Comparison of ENCODE assay signal across 12 mouse cellular contexts in genomic region chr11:75403301-75404052, GRCm38 (mm10). TPM values are rescaled to one million over a fixed set of nuclear protein-coding genes. Genes with fewer than 3 reads are reported as not detected.
DNase-seq lines count a peak whose midpoint lies in the region; ATAC-seq and TF ChIP-seq lines count a peak whose summit lies in the region.
"Had no signal": no experiment of that assay in that cellular context is flagged by ENCODE, and none has a peak within 500 bp of the region (broad histone marks: within the 10 kb centered on the region; RNA-seq: fewer than 3 reads in every experiment).

No protein-coding gene starts in this region.

- no peak overlapping the region for H3K27ac ChIP-seq in kidney, embryonic 16.5 days (ENCODE audit: low read length)
- peak overlapping the region; percentile 28; the same call in 1 of the 2 replicates for H3K27ac ChIP-seq in heart, embryonic 12.5 days (ENCODE audit: poor library complexity, severe bottlenecking)
- no peak overlapping the region for H3K27ac ChIP-seq in hindbrain, embryonic 11.5 days (ENCODE audit: low read depth, low read length)
- H3K27ac ChIP-seq: embryonic facial prominence, embryonic 13.5 days; hindbrain, embryonic 13.5 days; midbrain, embryonic 12.5 days had no signal

- H3K36me3 ChIP-seq in kidney, embryonic 16.5 days (ENCODE audit: insufficient read depth, low read length), result no peaks in the 10 kb centered on the region
- H3K36me3 ChIP-seq in heart, embryonic 12.5 days, result peaks cover 26% of the 10 kb centered on the region
- no peaks in the 10 kb centered on the region for H3K36me3 ChIP-seq in hindbrain, embryonic 11.5 days (ENCODE audit: control insufficient read depth, insufficient read depth, low read length)
- H3K36me3 ChIP-seq: midbrain, embryonic 12.5 days had no signal

- POLR2A ChIA-PET in Patski (lab: Charles Lee), result interaction anchor here (1.3 to 4.1 kb wide), 5 partner anchors 13 to 61 kb away, joined by 3 to 25 read pairs (median 4); partner anchors contain the start of genes Tlcd2 and Wdr81

- H3K4me3 ChIP-seq in kidney, embryonic 16.5 days (ENCODE audit: low read length), result no peak overlapping the region
- H3K4me3 ChIP-seq in heart, embryonic 12.5 days, result no peak overlapping the region
- H3K4me3 ChIP-seq in hindbrain, embryonic 11.5 days (ENCODE audit: low read depth, low read length), result no peak overlapping the region
- H3K4me3 ChIP-seq: embryonic facial prominence, embryonic 13.5 days; hindbrain, embryonic 13.5 days; midbrain, embryonic 12.5 days had no signal

- CTCF ChIA-PET in Patski (lab: Charles Lee), result interaction anchor here (0.9 to 4.3 kb wide), 12 partner anchors 8 to 168 kb away, joined by 3 to 42 read pairs (median 5); partner anchors contain the start of genes Rilp, Scarf1, Serpinf2 and Tlcd2

- 77% methylated on average over 6 of the region's 6 CpGs for WGBS in kidney, embryonic 16.5 days
- 58% methylated on average over 6 of the region's 6 CpGs for WGBS in heart, embryonic 12.5 days
- WGBS in hindbrain, embryonic 11.5 days, result 76% methylated on average over 6 of the region's 6 CpGs

- peak; percentile 8 for DNase-seq in kidney, adult 18-20 months
- peak; percentile 71 for DNase-seq in Patski (ENCODE audit: low read depth, low spot score)
- DNase-seq in lung, postnatal 14 days, result peak; percentile 53
- no peak for DNase-seq in hindbrain, embryonic 11.5 days (ENCODE audit: low spot score)
- DNase-seq in spleen, postnatal 4 days (ENCODE audit: low spot score in 2 of 2), result no peak
- DNase-seq in MN1 (ENCODE audit: low spot score), result no peak

- no peak overlapping the region for H3K9ac ChIP-seq in kidney, embryonic 16.5 days (replicated peaks; ENCODE audit: low read length)
- H3K9ac ChIP-seq in heart, embryonic 12.5 days, result 0 out of 2 replicates have a peak overlapping the region, but pooled peaks have one; percentile 15
- no peak overlapping the region for H3K9ac ChIP-seq in hindbrain, embryonic 11.5 days (ENCODE audit: low read depth, low read length)
- H3K9ac ChIP-seq: embryonic facial prominence, embryonic 13.5 days; hindbrain, embryonic 13.5 days; midbrain, embryonic 12.5 days had no signal

- TF ChIP-seq CTCF in Patski (IDR thresholded peaks at IDR 0.05), result no peak

- no peaks in the 10 kb centered on the region for H3K4me1 ChIP-seq in kidney, embryonic 16.5 days (ENCODE audit: insufficient read depth, low read length)
- peaks cover 18% of the 10 kb centered on the region for H3K4me1 ChIP-seq in heart, embryonic 12.5 days (replicated peaks)
- no peaks in the 10 kb centered on the region for H3K4me1 ChIP-seq in hindbrain, embryonic 11.5 days (replicated peaks; ENCODE audit: control insufficient read depth, insufficient read depth, low read length)
- H3K4me1 ChIP-seq: embryonic facial prominence, embryonic 13.5 days; midbrain, embryonic 12.5 days had no signal

- no peak overlapping the region for H3K4me2 ChIP-seq in kidney, embryonic 16.5 days (replicated peaks; ENCODE audit: low read depth, low read length)
- no peak overlapping the region for H3K4me2 ChIP-seq in heart, embryonic 12.5 days
- no peak overlapping the region for H3K4me2 ChIP-seq in hindbrain, embryonic 11.5 days (replicated peaks; ENCODE audit: low read depth, low read length)
- H3K4me2 ChIP-seq: embryonic facial prominence, embryonic 13.5 days; hindbrain, embryonic 13.5 days; midbrain, embryonic 12.5 days had no signal

- H3K27me3 ChIP-seq in kidney, embryonic 16.5 days (ENCODE audit: insufficient read depth, low read length), result no peaks in the 10 kb centered on the region
- H3K27me3 ChIP-seq in Patski, result no peaks in the 10 kb centered on the region
- H3K27me3 ChIP-seq in heart, embryonic 12.5 days (replicated peaks), result no peaks in the 10 kb centered on the region
- no peaks in the 10 kb centered on the region for H3K27me3 ChIP-seq in hindbrain, embryonic 11.5 days (ENCODE audit: control insufficient read depth, insufficient read depth, low read length)
- H3K27me3 ChIP-seq: CH12.LX; embryonic facial prominence, embryonic 13.5 days; hindbrain, embryonic 13.5 days; midbrain, embryonic 12.5 days had no signal

- in situ Hi-C loops in Patski (cut with MboI; ENCODE audit: low pct_unique_long_range_greater_than_20kb), result loop anchor here (5.0 to 10.0 kb wide), 2 partner anchors 59 to 101 kb away; partner anchors contain the start of gene Tlcd2

- no peaks in the 10 kb centered on the region for H3K9me3 ChIP-seq in kidney, embryonic 16.5 days (ENCODE audit: low read length)
- no peaks in the 10 kb centered on the region for H3K9me3 ChIP-seq in heart, embryonic 12.5 days (replicated peaks)
- no peaks in the 10 kb centered on the region for H3K9me3 ChIP-seq in hindbrain, embryonic 11.5 days (ENCODE audit: control insufficient read depth, low read length)
- H3K9me3 ChIP-seq: embryonic facial prominence, embryonic 13.5 days; hindbrain, embryonic 13.5 days; midbrain, embryonic 12.5 days had no signal

- no peak for ATAC-seq in kidney, embryonic 16.5 days (ENCODE audit: low FRiP score, low TSS enrichment)
- peak; percentile 70 for ATAC-seq in Patski
- no peak for ATAC-seq in heart, embryonic 12.5 days (ENCODE audit: insufficient number of reproducible peaks, low FRiP score)
- no peak for ATAC-seq in hindbrain, embryonic 11.5 days (ENCODE audit: low FRiP score)

RNA-seq across cellular contexts. Expression of gene Serpinf1, which starts 19.0 kb away (rescaled TPM):
- 121 and 127 TPM in 2 replicates for polyA plus RNA-seq in kidney, embryonic 16.5 days (2015; fragmentation: Nextera tagmentation; extraction: Ambion mirVana)
- 2.5 TPM for polyA plus RNA-seq in Patski (2021)
- 39.6 and 39.7 TPM in 2 replicates for polyA plus RNA-seq in heart, embryonic 12.5 days (2016; fragmentation: Nextera tagmentation; extraction: Ambion mirVana)
- 90.5 and 91.3 TPM in 2 replicates for polyA plus RNA-seq in hindbrain, embryonic 11.5 days (2014; fragmentation: Nextera tagmentation; extraction: Ambion mirVana)

RNA-seq across cellular contexts. Expression of gene Serpinf2, which starts 35.9 kb away (rescaled TPM):
- polyA plus RNA-seq in kidney, embryonic 16.5 days (2015; fragmentation: Nextera tagmentation; extraction: Ambion mirVana), result 57.8 and 60.2 TPM in 2 replicates
- polyA plus RNA-seq in Patski (2021), result 0.04 TPM
- 0.86 and 6.4 TPM in 2 replicates for polyA plus RNA-seq in heart, embryonic 12.5 days (2016; fragmentation: Nextera tagmentation; extraction: Ambion mirVana)
- polyA plus RNA-seq in hindbrain, embryonic 11.5 days (2014; fragmentation: Nextera tagmentation; extraction: Ambion mirVana), result 0.36 TPM in 1 of 2 replicates, not detected in the other
- polyA plus RNA-seq: hindbrain, embryonic 13.5 days; midbrain, embryonic 12.5 days had no signal

RNA-seq across cellular contexts. Expression of gene Wdr81, which starts 51.0 kb away (rescaled TPM):
- polyA plus RNA-seq in kidney, embryonic 16.5 days (2015; fragmentation: Nextera tagmentation; extraction: Ambion mirVana), result 7.2 and 7.3 TPM in 2 replicates
- polyA plus RNA-seq in Patski (2021), result 28.9 TPM
- 5.6 and 5.7 TPM in 2 replicates for polyA plus RNA-seq in heart, embryonic 12.5 days (2016; fragmentation: Nextera tagmentation; extraction: Ambion mirVana)
- polyA plus RNA-seq in hindbrain, embryonic 11.5 days (2014; fragmentation: Nextera tagmentation; extraction: Ambion mirVana), result 3.1 and 4.1 TPM in 2 replicates

RNA-seq across cellular contexts. Expression of gene Smyd4, which starts 55.2 kb away (rescaled TPM):
- polyA plus RNA-seq in kidney, embryonic 16.5 days (2015; fragmentation: Nextera tagmentation; extraction: Ambion mirVana), result 14.9 and 15.3 TPM in 2 replicates
- 10.4 TPM for polyA plus RNA-seq in Patski (2021)
- polyA plus RNA-seq in heart, embryonic 12.5 days (2016; fragmentation: Nextera tagmentation; extraction: Ambion mirVana), result 12.8 and 14.6 TPM in 2 replicates
- 11.7 and 13.9 TPM in 2 replicates for polyA plus RNA-seq in hindbrain, embryonic 11.5 days (2014; fragmentation: Nextera tagmentation; extraction: Ambion mirVana)

RNA-seq across cellular contexts. Expression of gene Rpa1, which starts 55.4 kb away (rescaled TPM):
- polyA plus RNA-seq in kidney, embryonic 16.5 days (2015; fragmentation: Nextera tagmentation; extraction: Ambion mirVana), result 119 and 129 TPM in 2 replicates
- polyA plus RNA-seq in Patski (2021), result 64.8 TPM
- polyA plus RNA-seq in heart, embryonic 12.5 days (2016; fragmentation: Nextera tagmentation; extraction: Ambion mirVana), result 120 and 122 TPM in 2 replicates
- 100 and 105 TPM in 2 replicates for polyA plus RNA-seq in hindbrain, embryonic 11.5 days (2014; fragmentation: Nextera tagmentation; extraction: Ambion mirVana)

Comparison
In these comparisons a context has a peak if more than half of its experiments do, and no peak if none do; other contexts are left out.
1. DNase-seq: peak in kidney, adult 18-20 months (single experiment), Patski (single experiment) and lung, postnatal 14 days (single experiment); none in hindbrain, embryonic 11.5 days (single experiment), spleen, postnatal 4 days (0 of 2) and MN1 (single experiment).
2. RNA of gene Serpinf1, which starts 19.0 kb away (polyA plus RNA-seq): 121 to 127 TPM in kidney, embryonic 16.5 days, 90.5 to 91.3 TPM in hindbrain, embryonic 11.5 days and 39.6 to 39.7 TPM in heart, embryonic 12.5 days; 2.5 TPM in Patski (single experiment); every median in the first group is over 10 times any median in the second.